Mouse (Mus musculus): Measurements from ENCODE around the gene Gm12117. TPM values are rescaled to one million over a fixed set of nuclear protein-coding genes. Genes with fewer than 3 reads are reported as not detected.

The Gm12117 gene
- total and polyA plus RNA-seq, 3 experiments: 0.40 TPM; not detected in 2

GRCm38 (mm10) chr11:33232056-33232455, 44.5 kb downstream of the Gm12117 start:
- H3K9ac ChIP-seq (ENCODE audit: control insufficient read depth, low read depth, low read length, poor library complexity, severe bottlenecking): no peak overlapping the region
- TF ChIP-seq NRF1 (IDR thresholded peaks at IDR 0.05; ENCODE audit: insufficient read depth, low read depth, low read length, poor library complexity, severe bottlenecking) (no peak), SMC3 (IDR thresholded peaks at IDR 0.05; ENCODE audit: low read depth, low read length) (no peak), BHLHE40 (IDR thresholded peaks at IDR 0.05; ENCODE audit: borderline replicate concordance, low read depth, low read length) (no peak), USF2 (IDR thresholded peaks at IDR 0.05; ENCODE audit: borderline replicate concordance in 1 of 2, insufficient read depth in 1 of 2, low read depth in 1 of 2, low read length in 2 of 2) (no peak), ZNF384 (IDR thresholded peaks at IDR 0.05; ENCODE audit: low read depth, low read length) (no peak), CHD2 (IDR thresholded peaks at IDR 0.05; ENCODE audit: low read length) (no peak), RCOR1 (IDR thresholded peaks at IDR 0.05; ENCODE audit: low read depth, low read length) (no peak), ELF1 (IDR thresholded peaks at IDR 0.05; ENCODE audit: low read depth, low read length) (no peak), ZKSCAN1 (IDR thresholded peaks at IDR 0.05; ENCODE audit: low read depth, low read length) (no peak), POLR2AphosphoS2 (IDR thresholded peaks at IDR 0.05; ENCODE audit: low read length) (no peak), EP300 (IDR thresholded peaks at IDR 0.05; ENCODE audit: low read depth in 1 of 2, low read length in 2 of 2) (no peak), CTCF (IDR thresholded peaks at IDR 0.05 in 2 of 3, conservative IDR thresholded peaks at IDR 0.05 in 1 of 3; ENCODE audit: control insufficient read depth in 1 of 3, insufficient read depth in 1 of 3, low read depth in 2 of 3, low read length in 3 of 3, poor library complexity in 1 of 3, severe bottlenecking in 1 of 3) (no peak), ETS1 (IDR thresholded peaks at IDR 0.05; ENCODE audit: low read depth, low read length) (no peak), TCF12 (IDR thresholded peaks at IDR 0.05; ENCODE audit: low read depth, low read length) (no peak), NELFE (IDR thresholded peaks at IDR 0.05; ENCODE audit: low read depth, low read length) (no peak), SIN3A (IDR thresholded peaks at IDR 0.05; ENCODE audit: low read length) (no peak), TAL1 (IDR thresholded peaks at IDR 0.05; ENCODE audit: low read length) (no peak), MXI1 (IDR thresholded peaks at IDR 0.05; ENCODE audit: low read depth, low read length) (no peak), POLR2A (IDR thresholded peaks at IDR 0.05; ENCODE audit: control insufficient read depth in 1 of 2, insufficient read depth in 1 of 2, low read depth in 1 of 2, low read length in 2 of 2, poor library complexity in 1 of 2) (no peak)
- H3K9me3 ChIP-seq (replicated peaks; ENCODE audit: insufficient read depth, low read length): no peaks in the 10 kb centered on the region
- no peak for DNase-seq (ENCODE audit: low read depth, low spot score)
- H3K27ac ChIP-seq (ENCODE audit: control insufficient read depth, low read depth, low read length): no peak overlapping the region
- H3K4me1 ChIP-seq (ENCODE audit: control insufficient read depth in 1 of 2, insufficient read depth in 2 of 2, low read length in 2 of 2): no peaks in the 10 kb centered on the region
- H3K79me2 ChIP-seq (ENCODE audit: control insufficient read depth, insufficient read depth, low read length, poor library complexity): no peaks in the 10 kb centered on the region
- no peak overlapping the region for H3K4me3 ChIP-seq (ENCODE audit: control insufficient read depth in 1 of 2, insufficient read depth in 1 of 2, low read depth in 2 of 2, low read length in 2 of 2)
- H3K27me3 ChIP-seq (ENCODE audit: control insufficient read depth in 1 of 2, insufficient read depth in 2 of 2, low read length in 2 of 2): peaks cover 8% of the 10 kb centered on the region in 2 experiments
- no peaks in the 10 kb centered on the region for H3K36me3 ChIP-seq (ENCODE audit: control insufficient read depth in 1 of 2, insufficient read depth in 2 of 2, low read length in 2 of 2)

GRCm38 (mm10) chr11:33228186-33228585, 48.4 kb downstream of the Gm12117 start:
- Histone ChIP-seq H3K27me3 (ENCODE audit: control insufficient read depth in 1 of 2, insufficient read depth in 2 of 2, low read length in 2 of 2) (peaks cover 0 to 4% of the 10 kb centered on the region in 2 experiments; a peak in 2 of 4 replicates), H3K79me2 (ENCODE audit: control insufficient read depth, insufficient read depth, low read length, poor library complexity) (no peaks in the 10 kb centered on the region), H3K4me3 (ENCODE audit: control insufficient read depth in 1 of 2, insufficient read depth in 1 of 2, low read depth in 2 of 2, low read length in 2 of 2) (no peak overlapping the region), H3K9me3 (replicated peaks; ENCODE audit: insufficient read depth, low read length) (no peaks in the 10 kb centered on the region), H3K27ac (ENCODE audit: control insufficient read depth, low read depth, low read length) (no peak overlapping the region), H3K4me1 (ENCODE audit: control insufficient read depth in 1 of 2, insufficient read depth in 2 of 2, low read length in 2 of 2) (no peaks in the 10 kb centered on the region), H3K36me3 (ENCODE audit: control insufficient read depth in 1 of 2, insufficient read depth in 2 of 2, low read length in 2 of 2) (no peaks in the 10 kb centered on the region), H3K9ac (ENCODE audit: control insufficient read depth, low read depth, low read length, poor library complexity, severe bottlenecking) (no peak overlapping the region)
- DNase-seq (ENCODE audit: low read depth, low spot score): no peak
- TF ChIP-seq USF1 (IDR thresholded peaks at IDR 0.05; ENCODE audit: low read depth, low read length): no peak
- no peak for TF ChIP-seq BHLHE40 (IDR thresholded peaks at IDR 0.05; ENCODE audit: borderline replicate concordance, low read depth, low read length)
- no peak for TF ChIP-seq ETS1 (IDR thresholded peaks at IDR 0.05; ENCODE audit: low read depth, low read length)
- TF ChIP-seq MYB (IDR thresholded peaks at IDR 0.05; ENCODE audit: low read depth, low read length): no peak
- TF ChIP-seq ZC3H11A (IDR thresholded peaks at IDR 0.05; ENCODE audit: low read depth, low read length): no peak
- no peak for TF ChIP-seq USF2 (IDR thresholded peaks at IDR 0.05; ENCODE audit: borderline replicate concordance in 1 of 2, insufficient read depth in 1 of 2, low read depth in 1 of 2, low read length in 2 of 2)
- TF ChIP-seq MEF2A (IDR thresholded peaks at IDR 0.05; ENCODE audit: extremely low read depth, insufficient replicate concordance, low read depth, low read length, poor library complexity, severe bottlenecking): no peak
- no peak for TF ChIP-seq GABPA (IDR thresholded peaks at IDR 0.05; ENCODE audit: low read depth, low read length)
- TF ChIP-seq CTCF (IDR thresholded peaks at IDR 0.05 in 2 of 3, conservative IDR thresholded peaks at IDR 0.05 in 1 of 3; ENCODE audit: control insufficient read depth in 1 of 3, insufficient read depth in 1 of 3, low read depth in 2 of 3, low read length in 3 of 3, poor library complexity in 1 of 3, severe bottlenecking in 1 of 3): no peak
- no peak for TF ChIP-seq POLR2AphosphoS2 (IDR thresholded peaks at IDR 0.05; ENCODE audit: low read length)
- TF ChIP-seq UBTF (IDR thresholded peaks at IDR 0.05; ENCODE audit: borderline replicate concordance, insufficient read depth, low read depth, low read length): no peak
- TF ChIP-seq POLR2A (IDR thresholded peaks at IDR 0.05; ENCODE audit: control insufficient read depth in 1 of 2, insufficient read depth in 1 of 2, low read depth in 1 of 2, low read length in 2 of 2, poor library complexity in 1 of 2): no peak
- no peak for TF ChIP-seq ZKSCAN1 (IDR thresholded peaks at IDR 0.05; ENCODE audit: low read depth, low read length)
- no peak for TF ChIP-seq SIN3A (IDR thresholded peaks at IDR 0.05; ENCODE audit: low read length)
- TF ChIP-seq NRF1 (IDR thresholded peaks at IDR 0.05; ENCODE audit: insufficient read depth, low read depth, low read length, poor library complexity, severe bottlenecking): no peak
- TF ChIP-seq ZMIZ1 (IDR thresholded peaks at IDR 0.05; ENCODE audit: low read depth, low read length): no peak
- no peak for TF ChIP-seq CHD1 (IDR thresholded peaks at IDR 0.05; ENCODE audit: low read depth, low read length)

Data from MEL (cell line).